Mouse (Mus musculus): ENCODE measurements at regions not wholly inside any gene's neighbourhood (a gene's known extent, or its start where the extent isn't known, plus 50 kb on each side); places are given as distances from the start of the nearest gene placed in this dataset.

- peak overlapping the region; percentile 30 for H3K4me3 ChIP-seq (ENCODE audit: low read depth, low read length)
- no peaks in the 10 kb centered on the region for H3K36me3 ChIP-seq (ENCODE audit: control insufficient read depth, insufficient read depth, low read length)
- peaks cover 29% of the 10 kb centered on the region for H3K4me1 ChIP-seq (ENCODE audit: control insufficient read depth, insufficient read depth, low read length)
- peak overlapping the region; percentile 52; the same call in 1 of the 2 replicates for H3K9ac ChIP-seq (ENCODE audit: low read depth, low read length)
- peaks cover 3% of the 10 kb centered on the region; the same call in 1 of the 2 replicates for H3K27me3 ChIP-seq (ENCODE audit: control insufficient read depth, insufficient read depth, low read length)
- ATAC-seq (replicated peaks; ENCODE audit: insufficient number of reproducible peaks, low FRiP score, low TSS enrichment), result no peak
- H3K27ac ChIP-seq (ENCODE audit: low read depth, low read length), result no peak overlapping the region
- H3K4me2 ChIP-seq, result peak overlapping the region; percentile 65
- 83% methylated on average over 5 of the region's 5 CpGs for WGBS (ENCODE audit: insufficient replicate concordance)
- H3K9me3 ChIP-seq (replicated peaks; ENCODE audit: control insufficient read depth, low read length), result no peaks in the 10 kb centered on the region
These were observed 220.9 kb upstream of the Rpl38 start for GRCm38 (mm10) chr11:114447461-114447847.

GRCm38 (mm10) chr11:114446617-114447460 lies 221.5 kb upstream of the Rpl38 start:
- Histone ChIP-seq H3K4me1 (ENCODE audit: control insufficient read depth, insufficient read depth, low read length) (peaks cover 29% of the 10 kb centered on the region), H3K4me3 (ENCODE audit: low read depth, low read length) (peak overlapping the region; percentile 30), H3K27ac (ENCODE audit: low read depth, low read length) (peak overlapping the region; percentile 50), H3K9ac (ENCODE audit: low read depth, low read length) (peak overlapping the region; percentile 52; the same call in 1 of the 2 replicates), H3K36me3 (ENCODE audit: control insufficient read depth, insufficient read depth, low read length) (no peaks in the 10 kb centered on the region), H3K4me2 (peak overlapping the region; percentile 65), H3K9me3 (replicated peaks; ENCODE audit: control insufficient read depth, low read length) (no peaks in the 10 kb centered on the region), H3K27me3 (ENCODE audit: control insufficient read depth, insufficient read depth, low read length) (peaks cover 3% of the 10 kb centered on the region; the same call in 1 of the 2 replicates)
- peak; percentile 78; the same call in 1 of the 2 replicates for ATAC-seq (replicated peaks; ENCODE audit: insufficient number of reproducible peaks, low FRiP score, low TSS enrichment)
- WGBS (ENCODE audit: insufficient replicate concordance), result 6% methylated on average over 23 of the region's 23 CpGs

- H3K27ac ChIP-seq (ENCODE audit: low read depth, low read length), result peak overlapping the region; percentile 22; the same call in 1 of the 2 replicates
- H3K27me3 ChIP-seq (ENCODE audit: control insufficient read depth, insufficient read depth, low read length), result peaks cover 3% of the 10 kb centered on the region; the same call in 1 of the 2 replicates
- H3K9ac ChIP-seq (ENCODE audit: low read depth, low read length), result no peak overlapping the region
- peaks cover 29% of the 10 kb centered on the region for H3K4me1 ChIP-seq (ENCODE audit: control insufficient read depth, insufficient read depth, low read length)
- WGBS (ENCODE audit: insufficient replicate concordance), result 9% methylated on average over 8 of the region's 8 CpGs
- H3K4me3 ChIP-seq (ENCODE audit: low read depth, low read length), result peak overlapping the region; percentile 30
- peak overlapping the region; percentile 65 for H3K4me2 ChIP-seq
- no peak for ATAC-seq (replicated peaks; ENCODE audit: insufficient number of reproducible peaks, low FRiP score, low TSS enrichment)
- no peaks in the 10 kb centered on the region for H3K36me3 ChIP-seq (ENCODE audit: control insufficient read depth, insufficient read depth, low read length)
- no peaks in the 10 kb centered on the region for H3K9me3 ChIP-seq (replicated peaks; ENCODE audit: control insufficient read depth, low read length)
These were observed 222.2 kb upstream of the Rpl38 start for GRCm38 (mm10) chr11:114446075-114446616.

- Histone ChIP-seq H3K4me1 (ENCODE audit: control insufficient read depth, insufficient read depth, low read length) (peaks cover 28% of the 10 kb centered on the region), H3K4me3 (ENCODE audit: low read depth, low read length) (no peak overlapping the region), H3K27ac (ENCODE audit: low read depth, low read length) (no peak overlapping the region), H3K36me3 (ENCODE audit: control insufficient read depth, insufficient read depth, low read length) (no peaks in the 10 kb centered on the region), H3K9ac (ENCODE audit: low read depth, low read length) (no peak overlapping the region), H3K4me2 (no peak overlapping the region), H3K9me3 (replicated peaks; ENCODE audit: control insufficient read depth, low read length) (no peaks in the 10 kb centered on the region), H3K27me3 (ENCODE audit: control insufficient read depth, insufficient read depth, low read length) (peaks cover 3% of the 10 kb centered on the region; the same call in 1 of the 2 replicates)
- 21% methylated on average over 8 of the region's 8 CpGs for WGBS (ENCODE audit: insufficient replicate concordance)
- no peak for ATAC-seq (replicated peaks; ENCODE audit: insufficient number of reproducible peaks, low FRiP score, low TSS enrichment)
These were observed 224.1 kb upstream of the Rpl38 start for GRCm38 (mm10) chr11:114444211-114444610.

GRCm38 (mm10) chr11:114443444-114443843 lies 224.9 kb upstream of the Rpl38 start:
- no peak for ATAC-seq (replicated peaks; ENCODE audit: insufficient number of reproducible peaks, low FRiP score, low TSS enrichment)
- no peaks in the 10 kb centered on the region for H3K9me3 ChIP-seq (replicated peaks; ENCODE audit: control insufficient read depth, low read length)
- 58% methylated on average over 5 of the region's 5 CpGs for WGBS (ENCODE audit: insufficient replicate concordance)

GRCm38 (mm10) chr11:114439314-114439713 lies 229.0 kb upstream of the Rpl38 start:
- WGBS (ENCODE audit: insufficient replicate concordance), result 85% methylated on average over 4 of the region's 4 CpGs

More at GRCm38 (mm10) chr11:114443444-114443843, 224.9 kb upstream of the Rpl38 start:
- peaks cover 21% of the 10 kb centered on the region for H3K4me1 ChIP-seq (ENCODE audit: control insufficient read depth, insufficient read depth, low read length)
- peaks cover 3% of the 10 kb centered on the region; the same call in 1 of the 2 replicates for H3K27me3 ChIP-seq (ENCODE audit: control insufficient read depth, insufficient read depth, low read length)
- H3K9ac ChIP-seq (ENCODE audit: low read depth, low read length), result no peak overlapping the region
- no peak overlapping the region for H3K27ac ChIP-seq (ENCODE audit: low read depth, low read length)
- no peak overlapping the region for H3K4me3 ChIP-seq (ENCODE audit: low read depth, low read length)
- no peak overlapping the region for H3K4me2 ChIP-seq
- H3K36me3 ChIP-seq (ENCODE audit: control insufficient read depth, insufficient read depth, low read length), result no peaks in the 10 kb centered on the region

GRCm38 (mm10) chr11:114435788-114436187 lies 232.5 kb upstream of the Rpl38 start:
- no peak for ATAC-seq (replicated peaks; ENCODE audit: insufficient number of reproducible peaks, low FRiP score, low TSS enrichment)
- H3K9me3 ChIP-seq (replicated peaks; ENCODE audit: control insufficient read depth, low read length), result no peaks in the 10 kb centered on the region
- 10% methylated on average over 1 of the region's 1 CpGs for WGBS (ENCODE audit: insufficient replicate concordance)
- H3K27ac ChIP-seq (ENCODE audit: low read depth, low read length), result no peak overlapping the region
- no peaks in the 10 kb centered on the region for H3K27me3 ChIP-seq (ENCODE audit: control insufficient read depth, insufficient read depth, low read length)
- H3K36me3 ChIP-seq (ENCODE audit: control insufficient read depth, insufficient read depth, low read length), result no peaks in the 10 kb centered on the region
- no peak overlapping the region for H3K4me2 ChIP-seq
- 0 out of 2 replicates have a peak, but pooled peaks cover 4% of the 10 kb centered on the region for H3K4me1 ChIP-seq (ENCODE audit: control insufficient read depth, insufficient read depth, low read length)
- H3K4me3 ChIP-seq (ENCODE audit: low read depth, low read length), result no peak overlapping the region
- H3K9ac ChIP-seq (ENCODE audit: low read depth, low read length), result no peak overlapping the region

More at GRCm38 (mm10) chr11:114439314-114439713, 229.0 kb upstream of the Rpl38 start:
- Histone ChIP-seq H3K4me3 (ENCODE audit: low read depth, low read length) (no peak overlapping the region), H3K4me1 (ENCODE audit: control insufficient read depth, insufficient read depth, low read length) (peaks cover 4% of the 10 kb centered on the region; the same call in 1 of the 2 replicates), H3K9ac (ENCODE audit: low read depth, low read length) (no peak overlapping the region), H3K4me2 (no peak overlapping the region), H3K9me3 (replicated peaks; ENCODE audit: control insufficient read depth, low read length) (no peaks in the 10 kb centered on the region), H3K36me3 (ENCODE audit: control insufficient read depth, insufficient read depth, low read length) (no peaks in the 10 kb centered on the region), H3K27ac (ENCODE audit: low read depth, low read length) (no peak overlapping the region), H3K27me3 (ENCODE audit: control insufficient read depth, insufficient read depth, low read length) (peaks cover 3% of the 10 kb centered on the region; the same call in 1 of the 2 replicates)
- no peak for ATAC-seq (replicated peaks; ENCODE audit: insufficient number of reproducible peaks, low FRiP score, low TSS enrichment)

GRCm38 (mm10) chr11:114433561-114433960 lies 234.8 kb upstream of the Rpl38 start:
- no peak overlapping the region for H3K27ac ChIP-seq (ENCODE audit: low read depth, low read length)
- no peak overlapping the region for H3K4me3 ChIP-seq (ENCODE audit: low read depth, low read length)
- H3K4me1 ChIP-seq (ENCODE audit: control insufficient read depth, insufficient read depth, low read length), result 0 out of 2 replicates have a peak, but pooled peaks cover 4% of the 10 kb centered on the region
- WGBS (ENCODE audit: insufficient replicate concordance), result 28% methylated on average over 5 of the region's 5 CpGs
- no peak for ATAC-seq (replicated peaks; ENCODE audit: insufficient number of reproducible peaks, low FRiP score, low TSS enrichment)
- H3K27me3 ChIP-seq (ENCODE audit: control insufficient read depth, insufficient read depth, low read length), result no peaks in the 10 kb centered on the region
- no peaks in the 10 kb centered on the region for H3K36me3 ChIP-seq (ENCODE audit: control insufficient read depth, insufficient read depth, low read length)
- no peaks in the 10 kb centered on the region for H3K9me3 ChIP-seq (replicated peaks; ENCODE audit: control insufficient read depth, low read length)
- no peak overlapping the region for H3K9ac ChIP-seq (ENCODE audit: low read depth, low read length)
- no peak overlapping the region for H3K4me2 ChIP-seq
